Mouse (Mus musculus): ENCODE results near the gene Ttc9c.

- TF ChIP-seq CTCF (IDR thresholded peaks at IDR 0.05; ENCODE audit: control insufficient read depth, insufficient read depth, insufficient replicate concordance, low read depth, low read length) (no peak), POLR2A (IDR thresholded peaks at IDR 0.05; ENCODE audit: control insufficient read depth, low read depth, low read length) (no peak)
Observed at GRCm38 (mm10) chr19:8852236-8852928, 33.2 kb upstream of the Ttc9c start.
